Mouse (Mus musculus): ENCODE measurements around the gene Homer1. TPM values are rescaled to one million over a fixed set of nuclear protein-coding genes. Genes with fewer than 3 reads are reported as not detected.

Homer1 gene
- 18.7 to 30.9 TPM (median 19.0 TPM) in 3 replicates for total RNA-seq (2017)

DNA sequence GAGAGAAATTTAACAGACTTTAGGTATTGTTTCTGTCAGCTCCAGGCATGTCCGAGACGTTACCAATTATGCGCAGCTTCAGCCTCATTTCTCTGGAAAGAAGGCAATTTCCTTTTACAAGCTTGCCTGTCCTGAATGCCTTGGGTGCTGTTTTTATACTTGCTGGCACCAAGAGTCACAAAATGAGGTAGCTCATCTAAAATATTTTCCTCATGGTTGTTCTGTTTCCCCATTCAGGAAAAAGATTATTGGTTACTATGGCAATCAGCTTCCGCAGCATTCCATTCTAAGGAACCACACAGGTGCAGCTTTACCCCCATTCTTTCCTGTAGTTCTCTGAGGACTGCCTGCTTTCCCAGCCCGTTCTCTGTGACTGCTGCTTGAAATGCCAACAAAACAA is at the start of gene Homer1:
Homer1 (plus strand) TSS at position 320 of the 400 bp plus-strand sequence.
- ATAC-seq (replicated peaks; ENCODE audit: insufficient number of reproducible peaks, low FRiP score, low TSS enrichment, poor library complexity, severe bottlenecking): no peak

- ATAC-seq (replicated peaks; ENCODE audit: insufficient number of reproducible peaks, low FRiP score, low TSS enrichment, poor library complexity, severe bottlenecking): peak; percentile 48
Observed at GRCm38 (mm10) chr13:93251732-93252131, 47.7 kb upstream of the Homer1 start.

DNA sequence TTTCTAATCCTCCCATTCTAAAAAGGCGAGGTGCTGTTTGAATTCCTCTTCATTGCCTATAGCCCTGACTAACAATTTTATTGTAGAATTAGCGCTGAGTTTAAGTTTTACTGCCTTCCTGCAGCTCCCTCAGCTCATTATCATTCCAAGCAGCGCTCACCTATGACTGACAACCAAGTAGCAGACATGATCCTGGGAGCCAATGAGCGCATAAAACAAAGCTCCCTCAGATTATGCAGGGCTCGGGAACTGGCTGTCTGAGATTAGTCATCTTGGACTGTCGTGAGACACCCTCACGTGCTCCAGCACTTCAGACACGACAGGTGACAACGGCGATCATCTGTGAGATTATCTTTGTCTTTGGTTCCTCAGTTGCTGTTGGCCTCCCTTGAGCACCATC is 47.3 kb upstream of the Homer1 start:
- no peak for ATAC-seq (replicated peaks; ENCODE audit: insufficient number of reproducible peaks, low FRiP score, low TSS enrichment, poor library complexity, severe bottlenecking)

DNA sequence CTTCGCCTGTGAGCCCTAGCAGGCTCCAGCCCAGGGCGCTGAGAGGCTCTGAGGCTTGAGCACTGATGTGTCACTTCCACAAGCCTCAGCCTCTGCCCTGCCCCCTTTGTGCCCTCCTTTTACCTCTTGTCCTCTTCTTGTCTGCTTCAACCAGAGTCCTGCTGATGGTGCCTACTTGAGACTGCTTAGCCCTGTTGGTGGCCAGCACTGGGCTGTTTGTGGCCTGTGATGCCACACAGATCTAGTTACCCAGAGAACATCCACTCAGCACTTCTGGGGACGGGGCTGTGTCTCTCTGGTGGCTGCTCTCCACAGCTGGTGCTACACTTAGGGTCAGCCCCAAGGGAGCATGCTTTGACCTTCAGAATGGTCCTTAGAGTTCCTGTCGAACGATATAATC is 46.5 kb upstream of the Homer1 start:
- no peak for ATAC-seq (replicated peaks; ENCODE audit: insufficient number of reproducible peaks, low FRiP score, low TSS enrichment, poor library complexity, severe bottlenecking)

DNA sequence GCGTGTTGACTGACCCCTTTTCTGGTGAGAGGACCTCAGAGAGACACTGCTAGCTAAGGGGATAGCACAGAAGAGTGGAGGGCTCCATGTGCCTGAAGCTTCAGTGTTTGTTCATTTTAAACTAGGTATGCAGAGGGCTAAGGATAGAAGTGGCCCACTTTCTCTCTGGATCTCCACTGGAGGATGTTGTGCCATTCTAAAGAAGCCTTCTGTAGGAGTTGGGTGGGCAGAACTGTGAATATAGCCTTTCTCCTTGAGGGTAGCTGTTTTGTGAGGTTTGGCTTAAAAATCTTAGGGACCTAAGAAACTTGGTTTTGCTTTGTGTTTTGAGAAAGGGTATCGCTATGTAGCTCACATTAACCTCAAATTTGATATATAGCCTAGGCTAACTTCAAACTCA is 32.3 kb upstream of the Homer1 start:
- ATAC-seq (replicated peaks; ENCODE audit: insufficient number of reproducible peaks, low FRiP score, low TSS enrichment, poor library complexity, severe bottlenecking): no peak

GRCm38 (mm10) chr13:93300581-93300980 is 1.1 kb downstream of the Homer1 start:
- no peak for ATAC-seq (replicated peaks; ENCODE audit: insufficient number of reproducible peaks, low FRiP score, low TSS enrichment, poor library complexity, severe bottlenecking)

DNA sequence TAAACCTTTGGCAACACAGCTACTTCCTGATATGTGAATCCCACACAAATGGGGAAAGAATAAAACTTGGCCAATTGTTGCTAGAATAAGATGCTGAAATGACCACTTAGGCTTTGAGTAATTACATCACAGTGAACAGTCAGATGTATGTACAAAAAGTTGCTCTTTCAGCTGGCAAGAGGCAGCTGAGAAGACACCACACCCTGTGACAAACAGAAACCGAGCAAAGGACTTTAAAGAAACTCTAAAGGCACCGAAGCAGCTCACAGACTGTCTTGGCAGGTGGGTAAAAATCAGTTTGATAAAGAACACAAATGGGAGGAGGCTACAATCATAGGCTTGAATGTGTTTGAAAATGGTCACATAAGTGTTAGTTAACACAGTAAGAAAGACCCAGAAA is 1.6 kb downstream of the Homer1 start:
- 0 out of 2 replicates have a peak, but pooled peaks have one; percentile 9 for ATAC-seq (replicated peaks; ENCODE audit: insufficient number of reproducible peaks, low FRiP score, low TSS enrichment, poor library complexity, severe bottlenecking)

- peak; percentile 36; the same call in 1 of the 2 replicates for ATAC-seq (replicated peaks; ENCODE audit: insufficient number of reproducible peaks, low FRiP score, low TSS enrichment, poor library complexity, severe bottlenecking)
Observed at GRCm38 (mm10) chr13:93302846-93303562, 3.6 kb downstream of the Homer1 start.

DNA sequence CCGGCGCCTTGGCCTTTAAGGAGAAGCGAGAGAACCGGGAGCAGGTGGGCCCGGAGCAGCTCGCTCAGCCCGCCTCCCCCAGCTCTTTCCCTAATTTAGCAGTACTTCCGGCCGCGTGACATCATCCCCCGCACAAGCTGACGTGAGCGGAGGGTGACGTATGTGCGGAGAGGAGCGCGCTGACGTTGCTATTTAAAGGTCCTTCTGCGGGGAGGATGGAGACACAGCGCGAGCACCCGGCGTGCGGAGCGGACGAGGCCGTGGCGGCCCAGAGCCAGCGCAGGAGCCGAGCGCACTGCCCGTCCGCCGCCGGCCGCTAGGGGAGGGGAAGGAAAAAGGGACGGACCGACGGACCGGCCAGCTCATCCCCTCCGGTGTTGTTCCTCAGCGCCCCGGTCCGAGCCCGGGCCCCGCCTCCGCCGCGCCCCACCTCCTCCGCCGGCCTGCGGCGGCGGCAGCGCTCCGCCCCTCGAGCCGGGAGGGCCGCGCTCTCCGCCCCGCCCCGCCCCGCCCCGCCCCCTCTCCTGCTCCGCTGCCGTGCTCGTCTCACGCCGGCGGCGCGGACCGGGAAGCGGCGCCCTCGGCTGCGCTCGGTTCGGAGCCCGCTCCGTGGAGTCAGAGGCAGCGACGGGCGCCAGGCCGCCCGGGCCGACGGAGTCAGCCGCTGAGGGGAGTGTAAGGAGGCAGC is 4.3 kb downstream of the Homer1 start:
- ATAC-seq (replicated peaks; ENCODE audit: insufficient number of reproducible peaks, low FRiP score, low TSS enrichment, poor library complexity, severe bottlenecking): peak; percentile 95

GRCm38 (mm10) chr13:93304251-93305001 is 5.0 kb downstream of the Homer1 start:
- ATAC-seq (replicated peaks; ENCODE audit: insufficient number of reproducible peaks, low FRiP score, low TSS enrichment, poor library complexity, severe bottlenecking): no peak

- ATAC-seq (replicated peaks; ENCODE audit: insufficient number of reproducible peaks, low FRiP score, low TSS enrichment, poor library complexity, severe bottlenecking): no peak
Observed at GRCm38 (mm10) chr13:93305149-93305548, 5.7 kb downstream of the Homer1 start.

DNA sequence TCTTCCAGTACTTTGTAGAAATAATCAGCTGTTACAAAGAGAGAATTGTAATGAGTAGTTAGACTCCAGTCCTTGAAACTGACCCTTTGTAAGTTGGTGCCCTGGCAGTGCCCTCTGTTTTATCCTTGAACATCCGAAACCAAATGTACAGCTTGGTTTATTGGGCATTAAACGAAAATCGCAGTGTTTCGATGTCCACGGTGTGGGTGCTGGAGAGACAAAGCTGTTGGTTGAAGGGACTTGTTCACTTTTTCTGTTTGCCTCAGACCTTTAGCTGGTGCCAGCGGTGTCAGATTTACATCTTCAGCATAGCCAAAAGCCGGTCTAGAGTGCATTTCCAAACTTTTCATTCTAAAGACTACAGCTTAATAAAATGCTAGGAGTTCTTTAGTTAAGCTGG is 6.2 kb downstream of the Homer1 start:
- ATAC-seq (replicated peaks; ENCODE audit: insufficient number of reproducible peaks, low FRiP score, low TSS enrichment, poor library complexity, severe bottlenecking): no peak

DNA sequence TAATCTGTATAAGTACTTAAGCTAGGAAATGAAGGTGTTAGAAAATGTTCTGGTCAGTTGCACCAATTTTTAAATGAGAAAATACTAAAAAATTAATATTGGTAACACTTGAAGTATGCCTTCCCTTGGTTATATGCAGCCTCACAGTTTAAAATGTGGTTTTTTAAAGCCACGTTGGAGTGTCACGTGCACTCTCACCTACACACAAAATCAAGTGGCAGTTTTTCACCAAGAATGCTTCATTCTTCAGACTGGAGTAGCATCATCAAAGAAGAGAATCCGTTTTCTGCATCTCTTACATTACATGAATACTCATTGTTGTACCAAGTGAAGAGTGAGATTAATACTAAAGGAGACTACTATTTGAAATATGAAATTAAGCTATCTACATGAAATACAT is 7.1 kb downstream of the Homer1 start:
- no peak for ATAC-seq (replicated peaks; ENCODE audit: insufficient number of reproducible peaks, low FRiP score, low TSS enrichment, poor library complexity, severe bottlenecking)

GRCm38 (mm10) chr13:93307700-93308099 is 8.3 kb downstream of the Homer1 start:
- no peak for ATAC-seq (replicated peaks; ENCODE audit: insufficient number of reproducible peaks, low FRiP score, low TSS enrichment, poor library complexity, severe bottlenecking)

GRCm38 (mm10) chr13:93309295-93309694 is 9.9 kb downstream of the Homer1 start:
- ATAC-seq (replicated peaks; ENCODE audit: insufficient number of reproducible peaks, low FRiP score, low TSS enrichment, poor library complexity, severe bottlenecking): no peak

DNA sequence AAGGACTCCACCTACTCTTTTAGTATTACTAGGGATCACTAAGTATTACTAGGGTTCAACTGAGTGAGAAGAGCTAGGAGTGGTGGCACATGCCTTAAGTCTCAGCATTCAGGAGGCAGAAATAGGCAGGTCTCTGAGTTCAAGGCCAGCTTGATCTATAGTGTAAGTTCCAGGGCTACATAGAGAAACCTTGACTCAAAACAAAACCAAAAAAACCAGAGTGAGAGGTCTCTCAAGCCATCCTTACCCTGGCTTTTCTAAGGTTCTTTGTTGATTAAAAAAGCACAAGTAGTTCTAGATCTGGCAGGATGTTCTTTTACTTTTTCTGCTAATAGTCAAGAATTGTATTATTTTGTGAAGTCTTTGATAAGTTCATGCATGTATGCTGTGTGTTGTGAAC is 13.1 kb downstream of the Homer1 start:
- no peak for ATAC-seq (replicated peaks; ENCODE audit: insufficient number of reproducible peaks, low FRiP score, low TSS enrichment, poor library complexity, severe bottlenecking)

DNA sequence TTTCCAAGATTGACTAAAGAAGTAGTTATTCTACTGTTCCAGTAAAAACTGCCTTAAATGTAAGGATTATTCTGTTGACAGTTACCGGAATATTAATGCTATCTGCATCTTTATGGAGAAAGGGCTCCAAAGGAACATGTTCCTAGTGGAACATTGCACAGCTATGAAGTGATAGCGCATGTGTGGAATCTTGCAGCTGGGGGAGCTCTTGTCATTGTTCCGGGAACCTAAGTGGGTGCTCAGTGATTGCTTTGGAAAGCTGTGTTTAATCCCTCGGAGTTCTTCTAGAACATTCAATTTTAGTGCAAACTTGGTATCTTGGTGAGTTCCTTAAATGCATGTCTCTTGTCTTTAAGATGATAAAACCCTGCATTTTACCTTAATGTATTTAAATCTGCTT is 14.9 kb downstream of the Homer1 start:
- ATAC-seq (replicated peaks; ENCODE audit: insufficient number of reproducible peaks, low FRiP score, low TSS enrichment, poor library complexity, severe bottlenecking): no peak

DNA sequence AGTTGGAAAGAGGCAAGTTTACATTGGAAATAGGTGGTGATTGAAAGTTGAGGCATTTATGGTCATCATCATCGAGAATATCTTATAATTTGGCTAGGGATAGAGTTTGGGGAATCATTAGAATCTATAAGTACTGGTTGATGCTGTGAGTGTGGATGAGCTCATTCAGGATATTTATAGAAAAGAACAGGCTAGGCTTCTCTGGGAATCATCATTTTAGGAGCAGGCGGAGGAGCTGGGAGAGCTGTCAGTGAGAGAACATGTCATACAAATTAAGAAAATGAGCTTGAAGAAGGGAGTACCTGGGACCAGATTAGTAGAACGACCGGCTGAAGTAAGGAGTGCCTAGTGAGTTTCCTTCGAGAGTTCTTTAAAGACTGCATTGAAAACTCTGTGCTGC is 20.7 kb downstream of the Homer1 start:
- no peak for ATAC-seq (replicated peaks; ENCODE audit: insufficient number of reproducible peaks, low FRiP score, low TSS enrichment, poor library complexity, severe bottlenecking)

GRCm38 (mm10) chr13:93326326-93326725 is 26.9 kb downstream of the Homer1 start:
- no peak for ATAC-seq (replicated peaks; ENCODE audit: insufficient number of reproducible peaks, low FRiP score, low TSS enrichment, poor library complexity, severe bottlenecking)

GRCm38 (mm10) chr13:93331721-93332120 is 32.3 kb downstream of the Homer1 start:
- ATAC-seq (replicated peaks; ENCODE audit: insufficient number of reproducible peaks, low FRiP score, low TSS enrichment, poor library complexity, severe bottlenecking): no peak
